Mouse (Mus musculus) c-Kit-positive CD71-positive TER-119-negative erythroid progenitor cells, embryonic 14.5 days (primary cell): ENCODE results near the gene Irf8.
"Not testable (repeated sequence)": the region's sequence is repeated elsewhere in the genome, so short reads cannot be mapped to it uniquely, and the experiment has no call there.

ENCODE experiments used
- DNase-seq: peaks from one replicate; pipeline ENCODE4 v3.0.0-alpha.2; 2013; ENCODE audit warnings: low read depth

Irf8 gene

GRCm38 (mm10) chr8:120800308-120800865, 64.2 kb downstream of the Irf8 start:
- DNase-seq = no peak

- not testable (repeated sequence) for DNase-seq
These were observed 67.7 kb downstream of the Irf8 start for GRCm38 (mm10) chr8:120803661-120804375.

GRCm38 (mm10) chr8:120804741-120805140, 68.6 kb downstream of the Irf8 start:
- no peak for DNase-seq
